10 mouse cellular contexts compared by ENCODE assay signal in the genomic region with DNA sequence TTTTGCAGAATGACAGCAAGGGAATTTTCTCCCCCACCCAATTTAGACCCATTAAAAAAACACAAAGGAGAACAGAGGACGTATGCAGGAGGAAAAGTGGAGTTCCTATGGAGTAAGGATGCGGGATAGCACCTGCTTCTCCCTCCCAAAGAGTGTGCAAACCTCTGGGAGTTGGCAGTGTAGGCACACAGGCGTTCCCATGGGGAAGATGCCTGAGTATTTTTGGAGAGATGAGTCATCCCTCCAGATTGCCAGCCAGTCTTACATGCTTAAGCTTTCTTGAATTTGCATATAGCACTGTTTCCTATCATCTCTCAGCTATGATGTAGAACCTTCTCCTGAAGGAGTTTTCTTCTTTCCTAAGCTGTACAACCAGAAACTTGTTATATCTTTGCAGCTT.
DNase-seq lines count a peak whose midpoint lies in the region; ATAC-seq and TF ChIP-seq lines count a peak whose summit lies in the region.
"Had no signal": no experiment of that assay in that cellular context is flagged by ENCODE, and none has a peak within 500 bp of the region (broad histone marks: within the 10 kb centered on the region; RNA-seq: fewer than 3 reads in every experiment).

No protein-coding gene starts in this region.

- H3K4me2 ChIP-seq in embryonic facial prominence, embryonic 14.5 days (ENCODE audit: low read depth, low read length), result no peak overlapping the region
- H3K4me2 ChIP-seq in heart, embryonic 12.5 days, result no peak overlapping the region; the same call in 1 of the 2 replicates
- H3K4me2 ChIP-seq in hindbrain, postnatal 0 days (ENCODE audit: low read depth, low read length), result no peak overlapping the region

- no peak for TF ChIP-seq CTCF in hindbrain, postnatal 0 days (IDR thresholded peaks at IDR 0.05; ENCODE audit: low read depth)

- 69% methylated on average over 3 of the region's 3 CpGs for WGBS in embryonic facial prominence, embryonic 14.5 days
- 72% methylated on average over 3 of the region's 3 CpGs for WGBS in embryonic facial prominence, embryonic 10.5 days
- WGBS in heart, embryonic 12.5 days, result 36% methylated on average over 3 of the region's 3 CpGs
- WGBS in hindbrain, postnatal 0 days, result 66% methylated on average over 3 of the region's 3 CpGs

- intact Hi-C loops in left cerebral cortex, postnatal 10 days (cut with DNase I), result loop anchor here (10.0 kb wide), 1 partner anchor 71 kb away; a partner anchor contains a TSS

- H3K9ac ChIP-seq in embryonic facial prominence, embryonic 14.5 days (ENCODE audit: low read depth, low read length), result no peak overlapping the region
- H3K9ac ChIP-seq in heart, embryonic 12.5 days, result no peak overlapping the region
- H3K9ac ChIP-seq in hindbrain, postnatal 0 days (replicated peaks; ENCODE audit: low read length), result no peak overlapping the region

- no peaks in the 10 kb centered on the region for H3K27me3 ChIP-seq in embryonic facial prominence, embryonic 14.5 days (replicated peaks; ENCODE audit: control insufficient read depth, insufficient read depth, low read length)
- H3K27me3 ChIP-seq in embryonic facial prominence, embryonic 10.5 days (replicated peaks; ENCODE audit: low read depth, poor library complexity, severe bottlenecking), result no peaks in the 10 kb centered on the region
- H3K27me3 ChIP-seq in heart, embryonic 12.5 days (replicated peaks), result no peaks in the 10 kb centered on the region
- H3K27me3 ChIP-seq in hindbrain, postnatal 0 days (ENCODE audit: insufficient read depth, low read length), result no peaks in the 10 kb centered on the region

- no peaks in the 10 kb centered on the region for H3K36me3 ChIP-seq in embryonic facial prominence, embryonic 14.5 days (ENCODE audit: control insufficient read depth, insufficient read depth, low read length)
- no peaks in the 10 kb centered on the region for H3K36me3 ChIP-seq in embryonic facial prominence, embryonic 10.5 days (replicated peaks)
- no peaks in the 10 kb centered on the region for H3K36me3 ChIP-seq in heart, embryonic 12.5 days
- no peaks in the 10 kb centered on the region for H3K36me3 ChIP-seq in hindbrain, postnatal 0 days (ENCODE audit: insufficient read depth, low read length)

- H3K4me1 ChIP-seq in embryonic facial prominence, embryonic 14.5 days (ENCODE audit: control insufficient read depth, insufficient read depth, low read length), result peaks cover 3% of the 10 kb centered on the region; the same call in 1 of the 2 replicates
- peaks cover 8% of the 10 kb centered on the region for H3K4me1 ChIP-seq in embryonic facial prominence, embryonic 10.5 days
- peaks cover 41% of the 10 kb centered on the region for H3K4me1 ChIP-seq in heart, embryonic 12.5 days (replicated peaks)
- H3K4me1 ChIP-seq in hindbrain, postnatal 0 days (ENCODE audit: insufficient read depth, low read length), result no peaks in the 10 kb centered on the region

- H3K4me3 ChIP-seq in embryonic facial prominence, embryonic 14.5 days (ENCODE audit: low read depth, low read length), result no peak overlapping the region
- H3K4me3 ChIP-seq in embryonic facial prominence, embryonic 10.5 days, result no peak overlapping the region
- no peak overlapping the region for H3K4me3 ChIP-seq in heart, embryonic 12.5 days
- H3K4me3 ChIP-seq in hindbrain, postnatal 0 days (ENCODE audit: low read length), result no peak overlapping the region
- H3K4me3 ChIP-seq: heart, adult 2 months had no signal

- H3K9me3 ChIP-seq in embryonic facial prominence, embryonic 14.5 days (ENCODE audit: control insufficient read depth, low read length), result no peaks in the 10 kb centered on the region
- H3K9me3 ChIP-seq in embryonic facial prominence, embryonic 10.5 days, result no peaks in the 10 kb centered on the region
- no peaks in the 10 kb centered on the region for H3K9me3 ChIP-seq in heart, embryonic 12.5 days (replicated peaks)
- H3K9me3 ChIP-seq in hindbrain, postnatal 0 days (ENCODE audit: low read length), result no peaks in the 10 kb centered on the region

- no peak overlapping the region for H3K27ac ChIP-seq in embryonic facial prominence, embryonic 14.5 days (replicated peaks; ENCODE audit: low read depth, low read length)
- H3K27ac ChIP-seq in embryonic facial prominence, embryonic 10.5 days (replicated peaks), result no peak overlapping the region
- peak overlapping the region; percentile 64 for H3K27ac ChIP-seq in heart, embryonic 12.5 days (ENCODE audit: poor library complexity, severe bottlenecking)
- H3K27ac ChIP-seq in hindbrain, postnatal 0 days, result no peak overlapping the region
- H3K27ac ChIP-seq: heart, adult 2 months; macrophage had no signal

- DNase-seq in embryonic facial prominence, embryonic 14.5 days (ENCODE audit: low spot score), result peak; percentile 42
- DNase-seq in embryonic facial prominence, embryonic 10.5 days (ENCODE audit: low spot score), result no peak
- peak; percentile 79 for DNase-seq in 3T3-L1 (ENCODE audit: low read depth, low spot score)
- DNase-seq in left cerebral cortex, postnatal 10 days (ENCODE audit: extremely low spot score in 1 of 2, low spot score in 2 of 2), result peak; percentile 40 to 64
- DNase-seq in ovary, adult 18-20 months (ENCODE audit: low spot score), result no peak
- DNase-seq in hindbrain, postnatal 0 days (ENCODE audit: low spot score), result no peak
- no peak for DNase-seq in urinary bladder, postnatal 10 days (ENCODE audit: low spot score)

- no peak for ATAC-seq in embryonic facial prominence, embryonic 14.5 days (ENCODE audit: low read depth)
- ATAC-seq in heart, embryonic 12.5 days (ENCODE audit: insufficient number of reproducible peaks, low FRiP score), result no peak
- ATAC-seq in hindbrain, postnatal 0 days, result no peak

Comparison
In these comparisons a context has a peak if more than half of its experiments do, and no peak if none do; other contexts are left out.
1. DNase-seq: peak in embryonic facial prominence, embryonic 14.5 days (single experiment), 3T3-L1 (single experiment) and left cerebral cortex, postnatal 10 days (2 of 2); none in embryonic facial prominence, embryonic 10.5 days (single experiment), ovary, adult 18-20 months (single experiment), hindbrain, postnatal 0 days (single experiment) and urinary bladder, postnatal 10 days (single experiment).